Mouse (Mus musculus): ENCODE data around the gene Nup210. TPM values are rescaled to one million over a fixed set of nuclear protein-coding genes. Genes with fewer than 3 reads are reported as not detected.

The Nup210 gene
- total RNA-seq (2021): 10 to 100 TPM; 29.9 to 34.0 TPM
- long read RNA-seq, experiment 1, full-length matches to known transcripts: 2 of 19 reads
- long read RNA-seq, experiment 1, partial matches to known transcripts: 15 of 19 reads
- long read RNA-seq, experiment 1, other reads (novel, unspliced or antisense): 2 of 19 reads
- long read RNA-seq, experiment 2, full-length matches to known transcripts: 14 of 37 reads
- long read RNA-seq, experiment 2, partial matches to known transcripts: 20 of 37 reads
- long read RNA-seq, experiment 2, other reads (novel, unspliced or antisense): 3 of 37 reads

- peak; percentile 92 to 97 for DNase-seq (ENCODE audit: low spot score in 2 of 2)
These were observed at the start of gene Nup210 for GRCm38 (mm10) chr6:91116244-91117145. TSS of gene Nup210 (minus strand) at chr6:91116829.

- DNase-seq (ENCODE audit: low spot score in 2 of 2): peak in 1 of 2 experiments; percentile 64
These were observed 48.6 kb upstream of the Nup210 start for GRCm38 (mm10) chr6:91165210-91165609.

GRCm38 (mm10) chr6:91164584-91164983, 48.0 kb upstream of the Nup210 start:
- no peak for DNase-seq (ENCODE audit: low spot score in 2 of 2)

GRCm38 (mm10) chr6:91163195-91163911, 46.7 kb upstream of the Nup210 start:
- no peak for DNase-seq (ENCODE audit: low spot score in 2 of 2)

- DNase-seq (ENCODE audit: low spot score in 2 of 2): no peak
These were observed 45.7 kb upstream of the Nup210 start for GRCm38 (mm10) chr6:91162314-91162713.

GRCm38 (mm10) chr6:91161506-91162235, 45.0 kb upstream of the Nup210 start:
- no peak for DNase-seq (ENCODE audit: low spot score in 2 of 2)

GRCm38 (mm10) chr6:91160976-91161375, 44.3 kb upstream of the Nup210 start:
- no peak for DNase-seq (ENCODE audit: low spot score in 2 of 2)

GRCm38 (mm10) chr6:91160399-91160798, 43.8 kb upstream of the Nup210 start:
- DNase-seq (ENCODE audit: low spot score in 2 of 2): no peak

GRCm38 (mm10) chr6:91159047-91159446, 42.4 kb upstream of the Nup210 start:
- DNase-seq (ENCODE audit: low spot score in 2 of 2): no peak

- DNase-seq (ENCODE audit: low spot score in 2 of 2): no peak
These were observed 40.6 kb upstream of the Nup210 start for GRCm38 (mm10) chr6:91157237-91157570.

- DNase-seq (ENCODE audit: low spot score in 2 of 2): peak; percentile 71 to 88
These were observed 40.1 kb upstream of the Nup210 start, which contains the start of gene Hdac11 for GRCm38 (mm10) chr6:91156554-91157236. TSS of gene Hdac11 (plus strand) at chr6:91156665.

GRCm38 (mm10) chr6:91156062-91156461, 39.4 kb upstream of the Nup210 start:
- no peak for DNase-seq (ENCODE audit: low spot score in 2 of 2)

- no peak for DNase-seq (ENCODE audit: low spot score in 2 of 2)
These were observed 38.7 kb upstream of the Nup210 start for GRCm38 (mm10) chr6:91155286-91155685.

- DNase-seq (ENCODE audit: low spot score in 2 of 2): no peak
These were observed 38.1 kb upstream of the Nup210 start for GRCm38 (mm10) chr6:91154685-91155084.

- DNase-seq (ENCODE audit: low spot score in 2 of 2): no peak
These were observed 37.0 kb upstream of the Nup210 start for GRCm38 (mm10) chr6:91153549-91154064.

- DNase-seq (ENCODE audit: low spot score in 2 of 2): no peak
These were observed 36.4 kb upstream of the Nup210 start for GRCm38 (mm10) chr6:91152892-91153548.

GRCm38 (mm10) chr6:91147152-91147770, 30.6 kb upstream of the Nup210 start:
- DNase-seq (ENCODE audit: low spot score in 2 of 2): no peak

- no peak for DNase-seq (ENCODE audit: low spot score in 2 of 2)
These were observed 30.0 kb upstream of the Nup210 start for GRCm38 (mm10) chr6:91146443-91147151.

Measured in gastrocnemius, postnatal 4 days (tissue).